In genomic region chr16:16224506-16224924, GRCm38 (mm10) we compare ENCODE assay signal across 8 mouse cellular contexts. TPM values are rescaled to one million over a fixed set of nuclear protein-coding genes. Genes with fewer than 3 reads are reported as not detected.
DNase-seq lines count a peak whose midpoint lies in the region; ATAC-seq and TF ChIP-seq lines count a peak whose summit lies in the region.

No protein-coding gene starts in this region.

- H3K27ac ChIP-seq in layer of hippocampus, adult 2 months = peak overlapping the region; percentile 64; the same call in 1 of the 2 replicates
- H3K27ac ChIP-seq in intestine, embryonic 14.5 days (ENCODE audit: low read depth) = peak overlapping the region; percentile 43

- H3K9me3 ChIP-seq in intestine, embryonic 14.5 days (ENCODE audit: control insufficient read depth, low read length) = no peaks in the 10 kb centered on the region

- no peaks in the 10 kb centered on the region for H3K36me3 ChIP-seq in intestine, embryonic 14.5 days (ENCODE audit: control insufficient read depth, insufficient read depth, low read length)

- WGBS in intestine, embryonic 14.5 days = 11% methylated on average over 4 of the region's 4 CpGs

- no peak overlapping the region for H3K4me3 ChIP-seq in layer of hippocampus, adult 2 months
- no peak overlapping the region for H3K4me3 ChIP-seq in intestine, embryonic 14.5 days (ENCODE audit: low read depth, low read length)

- H3K27me3 ChIP-seq in intestine, embryonic 14.5 days (replicated peaks; ENCODE audit: control insufficient read depth, insufficient read depth, low read length) = no peaks in the 10 kb centered on the region

- peaks cover 12% of the 10 kb centered on the region for H3K4me1 ChIP-seq in intestine, embryonic 14.5 days (replicated peaks; ENCODE audit: control insufficient read depth, insufficient read depth, low read length)

- TF ChIP-seq CTCF in layer of hippocampus, adult 2 months (conservative IDR thresholded peaks at IDR 0.05) = no peak

- H3K4me2 ChIP-seq in intestine, embryonic 14.5 days (ENCODE audit: low read length) = no peak overlapping the region

- H3K9ac ChIP-seq in intestine, embryonic 14.5 days (ENCODE audit: low read length) = no peak overlapping the region

- DNase-seq in layer of hippocampus, adult 2 months (ENCODE audit: low spot score in 2 of 2) = no peak
- DNase-seq in layer of hippocampus, postnatal 10 days (ENCODE audit: low spot score in 2 of 2) = no peak
- DNase-seq in embryo, embryonic 11 days = peak; percentile 56
- no peak for DNase-seq in intestine, embryonic 14.5 days (ENCODE audit: low spot score)
- DNase-seq in lung, adult 18-20 months = peak; percentile 78 to 87
- no peak for DNase-seq in B cell, adult 2 months
- DNase-seq in left cerebral cortex, adult 11 months (ENCODE audit: low spot score) = no peak

- peak; percentile 78 for ATAC-seq in intestine, embryonic 14.5 days (replicated peaks; ENCODE audit: low FRiP score, low TSS enrichment, low read depth)
- ATAC-seq in granulocyte monocyte progenitor cell, adult 5-6 weeks (replicated peaks; ENCODE audit: poor library complexity, severe bottlenecking) = no peak

RNA-seq across cellular contexts. Expression of gene Pkp2, which starts 11.4 kb away (rescaled TPM):
- total RNA-seq in layer of hippocampus, adult 2 months (2021) = 10 to 100 TPM; 48.9 to 56.3 TPM
- total RNA-seq in layer of hippocampus, postnatal 10 days (2021) = 10 to 100 TPM; 23.9 to 26.0 TPM
- polyA plus RNA-seq in intestine, embryonic 14.5 days (2014; fragmentation: Nextera tagmentation; extraction: Ambion mirVana) = 19.9 and 23.5 TPM in 2 replicates
- total RNA-seq in granulocyte monocyte progenitor cell, adult 5-6 weeks (2014; fragmentation: Nextera tagmentation) = not detected in 2 replicates
- 0.13 TPM in 1 of 2 replicates, not detected in the other for total RNA-seq in granulocyte monocyte progenitor cell, adult 5-6 weeks (2017)

Comparison
In these comparisons a context has a peak if more than half of its experiments do, and no peak if none do; other contexts are left out.
1. DNase-seq: peak in embryo, embryonic 11 days (single experiment) and lung, adult 18-20 months (2 of 2); none in layer of hippocampus, adult 2 months (0 of 2), layer of hippocampus, postnatal 10 days (0 of 2), intestine, embryonic 14.5 days (single experiment), B cell, adult 2 months (0 of 2) and left cerebral cortex, adult 11 months (single experiment).
2. RNA of gene Pkp2, which starts 11.4 kb away (total RNA-seq): 48.9 to 56.3 TPM in layer of hippocampus, adult 2 months and 23.9 to 26.0 TPM in layer of hippocampus, postnatal 10 days; 0.13 TPM in granulocyte monocyte progenitor cell, adult 5-6 weeks; every median in the first group is over 10 times any median in the second.